Mouse (Mus musculus): ENCODE measurements around the gene Cfap57. TPM values are rescaled to one million over a fixed set of nuclear protein-coding genes. Genes with fewer than 3 reads are reported as not detected.

The Cfap57 gene
- polyA plus RNA-seq, 1 experiment from 2014 or later: 0.74 TPM

DNA sequence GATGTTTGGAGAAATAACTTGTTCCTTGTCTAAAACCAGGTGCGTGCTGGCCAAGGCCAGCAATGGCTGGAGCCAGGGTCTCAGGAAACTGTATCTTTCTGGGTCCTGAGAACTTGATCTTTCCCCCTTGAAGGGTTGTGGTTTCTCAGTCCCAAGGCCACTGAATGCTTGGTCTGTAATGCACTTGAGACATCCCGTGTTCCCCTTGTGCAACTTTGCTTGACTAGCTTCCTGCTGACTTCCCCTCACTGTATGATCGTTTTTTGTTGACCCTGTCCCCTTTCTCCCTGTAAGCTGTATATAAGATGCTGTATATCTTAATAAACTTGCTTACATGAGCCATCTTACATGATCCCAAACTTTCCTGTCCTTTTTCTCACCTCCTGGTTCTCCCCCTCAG, 10.7 kb downstream of the Cfap57 start:
- Histone ChIP-seq H3K27me3 (ENCODE audit: control insufficient read depth, insufficient read depth, low read depth, low read length) (no peaks in the 10 kb centered on the region; the same call in 1 of the 2 replicates), H3K36me3 (ENCODE audit: control insufficient read depth, insufficient read depth) (no peaks in the 10 kb centered on the region), H3K27ac (ENCODE audit: low read length) (no peak overlapping the region), H3K4me1 (ENCODE audit: control insufficient read depth, low read depth, low read length) (no peaks in the 10 kb centered on the region; the same call in 1 of the 2 replicates), H3K4me2 (ENCODE audit: low read depth, low read length) (no peak overlapping the region), H3K4me3 (ENCODE audit: low read depth, low read length) (no peak overlapping the region), H3K9me3 (replicated peaks; ENCODE audit: control insufficient read depth, low read length) (no peaks in the 10 kb centered on the region), H3K9ac (ENCODE audit: low read depth, low read length) (no peak overlapping the region)
- 19% methylated on average over 3 of the region's 3 CpGs for WGBS (ENCODE audit: insufficient replicate concordance)
- ATAC-seq (ENCODE audit: low read depth): no peak

GRCm38 (mm10) chr4:118604065-118604464, 16.5 kb downstream of the Cfap57 start:
- no peaks in the 10 kb centered on the region for H3K9me3 ChIP-seq (replicated peaks; ENCODE audit: control insufficient read depth, low read length)
- no peaks in the 10 kb centered on the region for H3K27me3 ChIP-seq (ENCODE audit: control insufficient read depth, insufficient read depth, low read depth, low read length)
- no peak overlapping the region for H3K27ac ChIP-seq (ENCODE audit: low read length)
- H3K4me1 ChIP-seq (ENCODE audit: control insufficient read depth, low read depth, low read length): no peaks in the 10 kb centered on the region; the same call in 1 of the 2 replicates
- H3K9ac ChIP-seq (ENCODE audit: low read depth, low read length): no peak overlapping the region
- no peaks in the 10 kb centered on the region for H3K36me3 ChIP-seq (ENCODE audit: control insufficient read depth, insufficient read depth)
- no peak overlapping the region for H3K4me3 ChIP-seq (ENCODE audit: low read depth, low read length)
- ATAC-seq (ENCODE audit: low read depth): no peak
- H3K4me2 ChIP-seq (ENCODE audit: low read depth, low read length): no peak overlapping the region
- WGBS (ENCODE audit: insufficient replicate concordance): 13% methylated on average over 4 of the region's 4 CpGs

DNA sequence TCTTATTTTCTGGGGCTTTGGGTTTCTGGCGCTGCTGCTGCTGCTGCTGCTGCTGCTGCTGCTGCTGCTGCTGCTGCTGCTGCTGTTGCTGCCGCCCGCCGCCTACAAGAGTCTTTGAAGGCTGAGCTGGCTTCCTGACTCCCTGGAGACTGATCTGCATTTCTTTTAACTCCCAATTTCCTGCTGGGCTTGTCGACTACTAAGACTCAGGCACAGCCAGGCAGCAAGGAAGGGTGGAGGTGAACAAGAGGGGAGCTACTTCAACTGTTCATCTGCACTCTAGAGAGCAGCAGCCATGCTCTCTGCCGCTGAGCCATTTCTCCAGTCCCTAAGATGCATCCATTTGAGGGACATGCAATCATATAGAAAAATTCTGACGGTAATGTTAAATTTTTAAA, 30.8 kb downstream of the Cfap57 start:
- H3K36me3 ChIP-seq (ENCODE audit: control insufficient read depth, insufficient read depth): no peaks in the 10 kb centered on the region
- H3K4me1 ChIP-seq (ENCODE audit: control insufficient read depth, low read depth, low read length): no peaks in the 10 kb centered on the region
- H3K4me2 ChIP-seq (ENCODE audit: low read depth, low read length): no peak overlapping the region
- no peaks in the 10 kb centered on the region for H3K9me3 ChIP-seq (replicated peaks; ENCODE audit: control insufficient read depth, low read length)
- no peak overlapping the region for H3K27ac ChIP-seq (ENCODE audit: low read length)
- 28% methylated on average over 7 of the region's 7 CpGs for WGBS (ENCODE audit: insufficient replicate concordance)
- H3K9ac ChIP-seq (ENCODE audit: low read depth, low read length): no peak overlapping the region
- H3K4me3 ChIP-seq (ENCODE audit: low read depth, low read length): no peak overlapping the region
- no peaks in the 10 kb centered on the region; the same call in 1 of the 2 replicates for H3K27me3 ChIP-seq (ENCODE audit: control insufficient read depth, insufficient read depth, low read depth, low read length)
- ATAC-seq (ENCODE audit: low read depth): no peak

GRCm38 (mm10) chr4:118589053-118589732, 31.4 kb downstream of the Cfap57 start:
- Histone ChIP-seq H3K9me3 (replicated peaks; ENCODE audit: control insufficient read depth, low read length) (no peaks in the 10 kb centered on the region), H3K27me3 (ENCODE audit: control insufficient read depth, insufficient read depth, low read depth, low read length) (no peaks in the 10 kb centered on the region; the same call in 1 of the 2 replicates), H3K4me2 (ENCODE audit: low read depth, low read length) (no peak overlapping the region), H3K4me1 (ENCODE audit: control insufficient read depth, low read depth, low read length) (no peaks in the 10 kb centered on the region), H3K9ac (ENCODE audit: low read depth, low read length) (no peak overlapping the region), H3K4me3 (ENCODE audit: low read depth, low read length) (no peak overlapping the region), H3K36me3 (ENCODE audit: control insufficient read depth, insufficient read depth) (no peaks in the 10 kb centered on the region), H3K27ac (ENCODE audit: low read length) (no peak overlapping the region)
- ATAC-seq (ENCODE audit: low read depth): no peak
- WGBS (ENCODE audit: insufficient replicate concordance): 63% methylated on average over 12 of the region's 12 CpGs

DNA sequence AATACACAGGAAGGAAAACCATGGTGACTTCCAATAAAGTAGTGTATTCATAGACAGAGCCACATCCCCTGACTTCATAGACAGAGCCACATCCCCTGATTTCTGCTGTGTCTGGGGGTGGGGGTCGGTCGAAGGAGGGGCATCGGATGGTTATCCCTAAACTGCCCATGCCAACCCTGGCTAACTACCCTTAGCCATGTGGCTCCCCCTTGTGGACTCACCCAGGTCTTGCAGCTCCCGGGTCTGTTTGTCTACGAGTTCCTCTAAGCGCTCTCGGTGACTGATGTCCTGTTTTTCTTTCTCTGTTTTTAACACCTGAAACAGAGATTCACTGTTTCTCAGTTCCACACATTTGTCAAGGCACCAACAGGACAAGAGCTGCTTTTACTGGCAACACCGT, 37.9 kb downstream of the Cfap57 start:
- Histone ChIP-seq H3K27ac (ENCODE audit: low read length) (no peak overlapping the region), H3K4me2 (ENCODE audit: low read depth, low read length) (no peak overlapping the region), H3K4me1 (ENCODE audit: control insufficient read depth, low read depth, low read length) (no peaks in the 10 kb centered on the region), H3K27me3 (ENCODE audit: control insufficient read depth, insufficient read depth, low read depth, low read length) (no peaks in the 10 kb centered on the region), H3K4me3 (ENCODE audit: low read depth, low read length) (no peak overlapping the region), H3K36me3 (ENCODE audit: control insufficient read depth, insufficient read depth) (no peaks in the 10 kb centered on the region), H3K9me3 (replicated peaks; ENCODE audit: control insufficient read depth, low read length) (no peaks in the 10 kb centered on the region), H3K9ac (ENCODE audit: low read depth, low read length) (no peak overlapping the region)
- 74% methylated on average over 8 of the region's 8 CpGs for WGBS (ENCODE audit: insufficient replicate concordance)
- ATAC-seq (ENCODE audit: low read depth): no peak

GRCm38 (mm10) chr4:118581508-118581907, 39.1 kb downstream of the Cfap57 start:
- Histone ChIP-seq H3K9me3 (replicated peaks; ENCODE audit: control insufficient read depth, low read length) (no peaks in the 10 kb centered on the region), H3K27me3 (ENCODE audit: control insufficient read depth, insufficient read depth, low read depth, low read length) (no peaks in the 10 kb centered on the region; the same call in 1 of the 2 replicates), H3K4me2 (ENCODE audit: low read depth, low read length) (no peak overlapping the region), H3K36me3 (ENCODE audit: control insufficient read depth, insufficient read depth) (no peaks in the 10 kb centered on the region), H3K27ac (ENCODE audit: low read length) (no peak overlapping the region), H3K4me3 (ENCODE audit: low read depth, low read length) (no peak overlapping the region), H3K9ac (ENCODE audit: low read depth, low read length) (no peak overlapping the region), H3K4me1 (ENCODE audit: control insufficient read depth, low read depth, low read length) (no peaks in the 10 kb centered on the region)
- no peak for ATAC-seq (ENCODE audit: low read depth)
- 57% methylated on average over 11 of the region's 11 CpGs for WGBS (ENCODE audit: insufficient replicate concordance)

DNA sequence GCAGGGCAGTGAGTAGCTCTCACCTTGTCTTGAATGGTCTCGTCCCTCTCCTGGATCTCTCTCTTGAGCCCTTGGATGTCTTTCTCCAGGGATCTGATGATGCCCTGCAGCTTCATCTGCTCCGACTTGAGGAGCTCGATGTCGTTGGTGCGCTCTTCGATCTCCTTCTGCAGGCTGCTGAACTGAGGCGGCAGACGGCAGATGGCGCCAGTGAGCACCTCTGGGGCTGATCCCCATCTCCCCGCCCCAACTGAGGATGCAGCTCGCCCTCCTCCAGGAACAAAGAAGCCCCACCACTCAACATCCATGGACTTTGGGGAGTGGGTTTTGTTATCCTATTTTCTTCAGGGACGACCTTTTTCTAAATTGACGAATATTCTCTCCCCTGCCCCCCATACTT, 41.3 kb downstream of the Cfap57 start:
- Histone ChIP-seq H3K27me3 (ENCODE audit: control insufficient read depth, insufficient read depth, low read depth, low read length) (no peaks in the 10 kb centered on the region; the same call in 1 of the 2 replicates), H3K9me3 (replicated peaks; ENCODE audit: control insufficient read depth, low read length) (no peaks in the 10 kb centered on the region), H3K4me1 (ENCODE audit: control insufficient read depth, low read depth, low read length) (no peaks in the 10 kb centered on the region), H3K4me3 (ENCODE audit: low read depth, low read length) (no peak overlapping the region), H3K9ac (ENCODE audit: low read depth, low read length) (no peak overlapping the region), H3K4me2 (ENCODE audit: low read depth, low read length) (no peak overlapping the region), H3K36me3 (ENCODE audit: control insufficient read depth, insufficient read depth) (no peaks in the 10 kb centered on the region), H3K27ac (ENCODE audit: low read length) (no peak overlapping the region)
- ATAC-seq (ENCODE audit: low read depth): no peak
- 47% methylated on average over 13 of the region's 13 CpGs for WGBS (ENCODE audit: insufficient replicate concordance)

DNA sequence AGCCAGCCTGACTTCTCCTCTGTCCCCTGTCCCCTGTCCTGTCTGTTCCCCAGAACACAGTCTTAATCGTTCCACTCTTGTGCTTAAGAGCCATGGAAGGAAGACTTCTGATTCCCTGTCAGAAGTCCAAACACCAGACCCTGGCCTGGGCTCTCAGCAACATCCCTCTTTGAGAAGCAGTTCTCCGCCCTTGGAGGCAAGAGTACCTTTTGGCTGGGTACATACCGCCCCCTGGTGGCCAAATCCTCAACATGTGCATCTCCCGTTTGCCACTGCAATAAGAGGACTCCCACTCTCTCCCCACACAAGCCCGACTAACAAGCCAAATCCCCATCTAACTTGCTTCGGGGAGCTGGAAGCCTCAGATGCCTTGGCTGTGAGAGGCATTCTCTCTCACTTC, 44.5 kb downstream of the Cfap57 start:
- Histone ChIP-seq H3K9me3 (replicated peaks; ENCODE audit: control insufficient read depth, low read length) (no peaks in the 10 kb centered on the region), H3K4me3 (ENCODE audit: low read depth, low read length) (no peak overlapping the region), H3K9ac (ENCODE audit: low read depth, low read length) (no peak overlapping the region), H3K27ac (ENCODE audit: low read length) (no peak overlapping the region), H3K4me1 (ENCODE audit: control insufficient read depth, low read depth, low read length) (no peaks in the 10 kb centered on the region), H3K36me3 (ENCODE audit: control insufficient read depth, insufficient read depth) (no peaks in the 10 kb centered on the region), H3K4me2 (ENCODE audit: low read depth, low read length) (no peak overlapping the region), H3K27me3 (ENCODE audit: control insufficient read depth, insufficient read depth, low read depth, low read length) (peaks cover 3% of the 10 kb centered on the region; the same call in 1 of the 2 replicates)
- ATAC-seq (ENCODE audit: low read depth): no peak
- 8% methylated on average over 6 of the region's 6 CpGs for WGBS (ENCODE audit: insufficient replicate concordance)

GRCm38 (mm10) chr4:118571441-118571840, 49.1 kb downstream of the Cfap57 start:
- H3K4me1 ChIP-seq (ENCODE audit: control insufficient read depth, low read depth, low read length): no peaks in the 10 kb centered on the region
- no peak overlapping the region for H3K9ac ChIP-seq (ENCODE audit: low read depth, low read length)
- no peaks in the 10 kb centered on the region; the same call in 1 of the 2 replicates for H3K9me3 ChIP-seq (replicated peaks; ENCODE audit: control insufficient read depth, low read length)
- no peak overlapping the region for H3K27ac ChIP-seq (ENCODE audit: low read length)
- 60% methylated on average over 15 of the region's 15 CpGs for WGBS (ENCODE audit: insufficient replicate concordance)
- peaks cover 3% of the 10 kb centered on the region; the same call in 1 of the 2 replicates for H3K27me3 ChIP-seq (ENCODE audit: control insufficient read depth, insufficient read depth, low read depth, low read length)
- ATAC-seq (ENCODE audit: low read depth): no peak
- no peaks in the 10 kb centered on the region for H3K36me3 ChIP-seq (ENCODE audit: control insufficient read depth, insufficient read depth)
- no peak overlapping the region for H3K4me2 ChIP-seq (ENCODE audit: low read depth, low read length)
- no peak overlapping the region for H3K4me3 ChIP-seq (ENCODE audit: low read depth, low read length)

Measured in liver, embryonic 16.5 days (tissue).